Mouse (Mus musculus): ENCODE results near the gene Sema4c.

The Sema4c gene

DNA sequence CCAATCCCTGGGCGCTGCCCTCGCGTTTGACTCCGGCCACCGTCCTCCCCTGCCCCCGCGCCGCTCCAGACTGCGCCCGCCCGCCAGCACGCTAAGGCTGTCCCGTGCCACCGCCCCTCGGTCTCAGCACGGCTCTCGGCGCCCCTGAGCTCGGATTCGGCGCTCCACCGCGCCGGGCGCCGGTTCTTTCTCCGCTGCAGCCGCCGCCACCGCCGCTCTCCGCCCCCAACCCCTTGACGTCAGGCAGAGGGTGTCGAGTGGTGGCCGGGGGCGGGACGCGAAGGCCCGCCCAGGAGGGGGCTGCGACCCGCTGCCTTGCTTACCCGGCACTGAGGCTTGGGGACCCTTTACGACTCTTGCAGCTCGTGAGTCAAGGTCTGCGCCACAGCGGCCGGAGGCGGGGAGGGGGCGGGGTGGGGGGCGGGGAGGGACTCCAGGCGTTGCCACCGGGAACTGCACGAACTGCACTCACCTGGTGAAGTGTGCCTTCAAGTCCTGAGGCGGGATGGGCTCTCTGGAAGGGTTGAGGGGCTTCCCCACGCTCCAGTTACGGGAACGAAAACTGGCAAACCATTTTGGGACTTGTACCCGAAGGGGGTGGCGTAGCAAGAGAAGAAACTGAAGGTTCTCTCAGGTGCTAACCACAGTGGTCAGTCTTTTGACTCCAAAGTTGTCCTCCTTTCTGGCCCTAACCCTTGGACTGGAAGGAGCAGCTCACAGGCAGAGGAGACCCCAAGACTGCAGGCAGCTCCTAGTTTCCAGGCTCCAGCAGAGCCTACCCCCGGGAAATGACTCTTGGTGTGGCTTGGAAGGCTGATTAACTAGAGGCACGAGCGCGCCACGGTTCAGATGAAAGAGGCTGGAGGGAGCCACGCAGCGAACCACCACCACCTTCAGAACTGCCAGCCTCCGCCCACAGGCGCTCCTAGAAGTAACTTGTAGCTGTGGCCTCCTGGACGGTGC is at the start of gene Sema4c:
Gene Sema4c, minus strand, starts transcription at position 319 of the 963 bp plus-strand sequence.
- DNase-seq (ENCODE audit: low read depth, low spot score), result no peak

DNA sequence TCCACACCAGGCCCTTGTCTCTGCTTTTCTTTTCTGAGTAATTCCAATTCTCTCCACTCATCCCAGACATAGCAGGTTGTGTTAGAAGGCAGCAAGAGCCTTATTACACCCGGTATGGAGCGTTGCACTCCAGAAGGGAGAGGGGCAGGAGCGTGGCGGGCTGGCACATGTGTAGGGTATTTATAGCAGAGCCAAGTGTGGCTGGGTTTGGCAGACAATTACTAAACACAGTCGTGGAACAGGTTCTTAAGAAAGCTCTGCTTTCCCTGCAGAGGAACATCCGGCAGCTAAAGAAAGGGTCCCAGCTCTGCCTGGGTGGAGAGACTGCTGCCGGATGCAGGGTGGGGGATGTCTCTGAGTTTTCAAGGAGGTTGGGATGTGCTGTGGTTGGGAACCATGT is 48.8 kb upstream of the Sema4c start:
- DNase-seq (ENCODE audit: low read depth, low spot score), result no peak

DNA sequence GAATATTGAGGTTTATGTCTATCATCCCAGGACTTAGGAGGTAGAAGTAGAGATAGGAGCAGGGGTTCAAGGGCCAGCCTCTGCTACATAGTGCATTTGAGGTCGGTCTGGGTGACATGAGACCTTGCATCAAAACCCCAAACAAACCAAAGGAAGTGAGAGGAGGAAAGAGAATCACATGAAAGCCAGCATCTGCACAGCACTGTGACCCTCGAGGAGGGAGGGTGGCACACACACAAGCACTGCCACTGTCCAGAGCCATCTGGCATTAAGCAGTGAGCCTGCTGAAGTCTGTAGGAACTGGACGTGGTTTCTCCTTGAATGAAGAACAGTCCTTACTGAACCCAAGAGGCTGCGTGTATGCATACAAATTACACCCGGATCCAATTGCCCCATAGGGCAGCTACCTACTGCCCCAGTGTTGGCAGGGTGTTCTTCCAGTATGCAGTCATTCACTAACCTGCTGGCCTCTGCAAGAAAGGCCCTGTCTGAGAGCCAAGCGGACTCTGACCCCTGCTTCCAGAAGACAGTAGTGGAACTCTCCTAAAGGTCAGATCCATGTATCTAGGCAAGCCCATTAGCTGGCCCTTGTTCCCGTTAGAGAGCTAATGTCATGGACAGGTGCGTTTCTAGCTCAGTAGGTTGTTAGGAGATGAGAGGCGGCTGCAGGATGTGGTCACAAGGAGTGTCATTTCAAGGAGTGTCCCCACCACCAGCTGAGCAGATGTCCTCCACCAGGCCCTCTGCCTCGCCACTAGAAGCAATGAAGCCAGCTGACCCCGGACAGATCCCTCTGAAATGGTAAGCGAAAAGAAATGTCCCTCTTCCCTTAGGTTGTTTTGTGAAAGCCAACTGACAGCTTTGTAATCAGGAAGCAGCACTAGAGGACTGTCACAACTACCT is 46.4 kb upstream of the Sema4c start:
- no peak for DNase-seq (ENCODE audit: low read depth, low spot score)

DNA sequence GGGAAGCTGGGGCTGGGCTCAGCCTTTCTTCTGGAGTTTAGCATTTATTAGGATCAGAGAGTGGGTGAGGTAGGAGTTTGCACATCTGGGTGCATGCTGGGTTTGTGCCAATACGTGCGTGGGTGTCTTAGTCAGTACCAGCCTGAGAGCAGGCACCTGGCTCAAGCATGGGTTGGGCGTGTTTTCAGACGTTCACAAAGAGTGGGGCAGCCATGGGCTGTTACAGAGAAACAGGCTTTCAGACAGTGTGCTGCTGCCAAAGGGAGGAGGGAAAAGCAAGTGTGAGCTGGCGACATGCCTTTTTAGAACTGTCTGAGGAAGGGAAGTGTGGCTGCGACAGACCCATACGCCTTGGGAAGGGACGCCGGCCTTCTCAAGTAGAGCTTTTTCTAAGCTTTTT is 45.2 kb upstream of the Sema4c start:
- DNase-seq (ENCODE audit: low read depth, low spot score), result no peak

DNA sequence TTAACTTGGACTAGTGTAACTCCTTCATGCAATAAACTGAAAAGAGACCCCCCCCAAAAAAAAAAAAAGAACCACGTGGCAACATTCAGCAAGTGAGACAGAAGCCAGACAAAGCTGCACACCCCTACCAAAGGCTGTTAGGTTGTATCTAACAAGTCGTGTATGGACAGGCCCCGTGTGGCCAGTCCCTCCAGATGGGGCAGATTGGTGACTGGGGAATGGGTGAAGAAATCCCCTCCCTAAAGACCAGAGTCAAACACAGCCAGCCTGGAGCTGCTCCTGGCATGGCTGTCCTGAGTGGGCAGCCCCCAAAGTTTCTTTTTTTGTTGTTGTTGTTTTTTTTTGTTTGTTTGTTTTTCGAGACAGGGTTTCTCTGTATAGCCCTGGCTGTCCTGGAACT is 44.1 kb upstream of the Sema4c start:
- no peak for DNase-seq (ENCODE audit: low read depth, low spot score)

DNA sequence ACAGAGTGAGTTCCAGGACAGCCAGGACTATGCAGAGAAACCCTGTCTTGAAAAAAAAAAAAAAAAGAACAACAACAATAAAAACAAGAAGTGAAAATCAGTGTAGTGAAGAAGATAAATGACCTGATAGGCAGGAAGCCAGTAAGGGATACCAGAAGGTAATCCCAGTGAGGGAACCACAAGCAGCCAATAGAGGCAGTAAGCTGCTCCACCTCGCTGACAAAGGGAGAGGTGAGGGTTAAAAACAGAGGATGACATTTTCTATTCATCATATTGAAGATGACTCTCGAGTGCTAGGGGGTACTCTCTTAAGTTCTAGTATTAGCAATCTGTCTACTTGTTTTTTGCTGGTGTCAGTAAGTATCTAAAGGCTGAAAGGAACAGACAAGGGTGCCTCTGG is 40.3 kb upstream of the Sema4c start:
- DNase-seq (ENCODE audit: low read depth, low spot score), result no peak

DNA sequence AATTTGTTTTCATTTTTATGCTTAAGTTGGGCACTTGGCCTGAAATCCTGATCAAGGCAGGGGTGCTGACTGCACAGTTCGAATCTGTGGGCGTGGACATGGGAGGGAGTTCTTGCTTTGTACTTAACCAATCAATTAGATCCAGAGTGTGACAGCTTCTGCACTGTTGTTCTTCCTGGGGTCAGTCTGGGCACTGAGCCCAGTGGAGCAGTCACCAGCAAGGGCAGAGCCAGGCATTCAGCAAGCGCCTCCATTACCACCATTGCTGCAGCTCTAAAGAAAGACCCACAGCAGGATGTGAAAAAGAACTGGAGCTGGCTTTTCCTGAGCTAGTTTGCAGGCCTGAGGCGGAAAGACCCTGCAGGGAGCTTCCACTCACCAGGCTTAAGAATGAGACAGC is 38.0 kb upstream of the Sema4c start:
- DNase-seq (ENCODE audit: low read depth, low spot score), result no peak

DNA sequence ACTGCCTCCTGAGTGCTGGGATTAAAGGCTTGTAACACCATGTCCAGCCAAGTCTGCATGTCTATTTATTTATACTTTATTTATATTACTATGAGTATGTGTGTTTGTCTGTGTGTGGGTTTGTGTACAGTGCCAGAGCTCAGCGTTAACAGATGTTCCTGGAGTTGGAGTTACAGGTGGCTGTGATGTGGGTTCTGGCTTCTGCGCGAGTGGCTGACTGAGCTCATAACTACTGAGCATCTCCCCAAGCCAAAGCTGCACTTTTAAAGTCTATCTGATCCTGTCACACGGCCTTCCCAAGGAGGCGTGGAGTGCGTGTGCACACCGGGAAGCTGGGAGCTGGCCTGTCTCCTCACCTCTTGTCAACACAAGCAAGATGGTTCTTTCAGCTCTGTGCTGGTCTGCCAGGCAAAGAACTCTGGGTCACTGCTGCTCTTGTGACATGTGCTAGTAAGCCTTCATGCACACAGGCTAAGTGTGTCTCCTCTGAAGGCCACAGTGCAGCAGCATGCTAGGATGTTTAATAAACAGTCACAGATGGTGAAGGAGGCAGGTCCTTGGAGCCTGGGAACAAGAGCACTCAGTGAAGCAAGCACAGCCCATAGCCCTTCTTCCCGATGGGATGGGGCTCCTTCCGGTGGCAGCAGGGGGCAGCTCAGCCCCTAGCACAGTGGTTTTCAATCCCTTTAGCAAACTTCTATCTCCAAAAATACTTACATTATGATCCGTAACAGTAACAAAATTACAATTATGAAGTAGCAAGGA is 37.2 kb upstream of the Sema4c start:
- DNase-seq (ENCODE audit: low read depth, low spot score), result no peak

DNA sequence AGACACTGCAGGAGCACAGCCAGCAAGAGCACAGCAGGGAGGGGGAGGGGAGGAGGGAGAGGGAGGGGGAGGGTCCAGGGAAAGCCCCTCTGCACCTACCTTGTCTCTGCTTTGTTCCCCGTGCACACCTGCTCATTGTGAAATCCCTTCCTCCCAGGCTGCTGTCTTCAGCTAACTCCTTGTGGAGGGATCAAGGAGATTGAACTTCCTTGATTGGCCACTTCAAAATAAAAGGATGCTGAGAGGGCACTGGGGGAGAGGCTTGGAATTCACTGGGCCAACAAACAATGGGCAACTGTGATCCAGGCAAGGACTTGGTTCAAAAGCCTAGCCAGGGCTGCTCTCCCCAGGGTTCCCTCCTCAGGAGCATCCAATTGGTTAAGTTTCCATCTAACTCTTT is 35.0 kb upstream of the Sema4c start:
- no peak for DNase-seq (ENCODE audit: low read depth, low spot score)

DNA sequence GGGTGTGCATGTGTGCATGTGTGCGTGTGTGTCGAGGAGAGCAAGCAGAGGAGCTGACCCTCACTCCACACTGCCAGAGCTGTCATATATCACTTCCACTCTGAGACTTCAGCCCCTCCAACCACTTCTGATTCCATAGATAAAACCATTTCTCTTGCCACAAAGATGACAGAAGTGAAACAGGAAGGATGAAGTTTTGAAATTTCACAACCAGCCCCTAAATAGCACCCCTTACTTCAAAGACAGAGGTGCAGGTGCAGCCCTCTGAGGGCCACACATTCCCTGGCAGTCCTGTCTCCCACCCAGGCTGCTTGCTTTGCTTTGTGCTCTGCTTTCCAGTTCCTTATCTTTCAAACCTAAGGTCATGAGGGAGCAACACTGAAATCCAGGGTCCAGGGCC is 33.3 kb upstream of the Sema4c start:
- no peak for DNase-seq (ENCODE audit: low read depth, low spot score)

DNA sequence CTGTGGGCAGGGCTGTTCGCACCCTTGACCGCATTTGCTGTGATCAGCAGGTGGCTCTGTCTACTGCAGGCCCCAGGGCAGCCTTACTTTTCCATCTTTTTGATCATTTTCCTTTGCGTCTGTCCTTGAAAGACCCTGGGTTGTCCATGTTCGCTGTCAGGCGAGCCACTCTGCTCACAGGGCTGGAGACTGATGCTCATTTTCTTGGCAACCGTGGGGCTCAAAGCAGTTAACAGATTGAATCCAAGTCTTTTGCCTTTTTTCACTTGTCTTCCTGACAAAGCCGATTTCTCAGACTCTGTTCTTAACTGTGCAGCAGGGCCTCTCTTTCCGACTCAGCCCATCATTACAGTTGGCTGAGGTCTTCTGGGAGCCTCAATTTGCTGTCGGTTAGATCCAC is 32.5 kb upstream of the Sema4c start:
- no peak for DNase-seq (ENCODE audit: low read depth, low spot score)

DNA sequence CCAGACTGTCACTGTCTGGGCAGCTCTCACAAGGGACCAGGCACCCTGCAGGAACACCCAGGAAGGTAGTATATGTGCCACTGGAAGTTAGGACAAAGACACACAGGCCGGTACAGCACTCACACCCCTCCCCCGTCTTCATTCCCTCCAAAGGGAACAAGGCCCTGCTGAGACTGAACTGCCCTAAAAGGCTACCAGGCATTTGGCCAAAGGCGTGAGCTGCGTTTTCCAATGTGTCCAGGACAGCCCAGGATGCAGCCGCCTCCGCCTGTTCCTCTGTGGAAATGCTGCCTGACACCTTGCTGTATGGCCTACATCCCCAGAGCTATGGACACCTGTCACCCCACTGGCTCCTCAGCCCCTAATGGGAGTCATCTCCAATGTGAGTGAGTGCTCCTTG is 31.3 kb upstream of the Sema4c start:
- DNase-seq (ENCODE audit: low read depth, low spot score), result no peak

DNA sequence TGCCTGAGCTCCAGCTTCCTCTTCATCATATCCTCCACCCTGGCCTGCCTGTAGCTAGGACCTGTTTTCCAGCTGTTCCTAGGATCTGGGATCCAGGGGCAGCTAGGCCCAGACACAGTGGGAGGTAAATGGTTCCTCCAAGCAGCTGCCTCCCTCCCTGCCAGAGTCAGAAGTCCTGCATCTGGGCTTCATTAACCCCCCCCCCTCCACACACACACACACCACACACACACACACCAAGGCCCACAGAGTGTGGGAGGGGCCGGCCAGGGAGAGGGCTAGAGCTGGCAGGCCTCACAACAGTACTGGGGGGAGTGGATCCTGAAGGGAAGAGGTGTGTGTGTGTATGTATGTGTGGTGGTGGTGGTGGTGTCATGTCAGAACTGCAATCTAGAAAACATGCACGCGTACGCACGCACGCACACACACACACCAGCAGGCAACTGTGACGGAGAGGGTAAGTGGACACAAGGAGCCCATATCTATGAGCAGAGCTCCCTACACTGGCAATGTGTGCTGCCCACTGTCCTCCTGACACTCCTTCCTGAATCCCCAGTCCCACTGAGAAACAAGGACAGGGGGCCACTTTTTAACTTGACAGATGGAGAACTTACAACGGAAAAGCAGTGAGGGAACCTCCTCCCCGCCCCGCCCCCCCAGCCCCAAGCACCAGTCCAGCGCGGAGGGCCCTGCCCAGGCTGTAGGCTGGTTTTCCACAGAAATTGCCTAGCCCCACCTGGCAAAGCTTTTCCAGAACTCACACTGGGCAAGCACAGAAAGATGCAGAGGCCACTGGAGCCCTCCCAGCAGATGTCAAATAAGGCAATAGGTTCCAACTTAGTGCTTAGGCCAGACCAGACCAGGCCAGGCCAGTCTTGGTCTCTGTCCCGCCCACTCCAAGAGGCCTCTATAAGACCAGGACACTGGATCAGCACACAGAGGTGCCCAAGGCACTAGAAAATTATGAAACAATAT is 30.6 kb upstream of the Sema4c start:
- no peak for DNase-seq (ENCODE audit: low read depth, low spot score)

DNA sequence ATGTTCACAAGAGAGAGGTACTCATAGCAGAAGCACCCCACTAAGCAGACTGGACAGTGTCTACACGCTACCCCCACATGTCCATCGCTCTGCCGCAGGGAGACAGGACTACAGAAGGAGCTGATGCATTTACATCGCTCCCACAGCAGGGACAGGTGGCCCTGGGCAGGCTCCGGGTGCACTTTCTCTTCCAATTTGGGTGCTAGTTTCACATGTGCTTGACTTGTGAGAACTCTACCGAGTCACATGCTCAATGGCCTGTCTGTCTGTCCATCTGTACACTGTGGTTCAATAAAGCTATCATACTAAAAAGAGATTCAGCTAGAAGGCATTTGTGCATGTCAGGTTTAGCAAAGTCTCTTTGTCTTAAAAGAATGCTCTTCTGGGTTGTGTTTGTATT is 29.7 kb upstream of the Sema4c start:
- DNase-seq (ENCODE audit: low read depth, low spot score), result no peak

DNA sequence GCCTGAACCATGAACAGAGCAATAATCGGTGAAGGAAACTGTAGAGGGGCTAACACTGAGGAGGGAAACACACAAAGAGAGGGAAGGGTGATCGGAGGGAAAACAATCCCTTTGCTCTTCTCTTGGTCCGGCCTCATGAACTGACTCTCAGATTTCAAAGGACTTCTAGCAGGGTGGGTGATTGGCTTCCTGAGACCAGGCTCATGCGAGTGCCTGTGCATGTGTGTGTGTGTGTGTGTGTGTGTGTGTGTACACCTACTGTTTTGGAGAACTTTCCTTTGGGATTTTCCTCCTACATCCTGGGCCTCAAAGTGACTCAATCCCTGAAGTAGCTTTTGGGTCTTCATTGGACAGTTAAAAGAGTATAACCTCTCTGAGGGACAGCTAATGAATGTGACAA is 28.1 kb upstream of the Sema4c start:
- DNase-seq (ENCODE audit: low read depth, low spot score), result no peak

DNA sequence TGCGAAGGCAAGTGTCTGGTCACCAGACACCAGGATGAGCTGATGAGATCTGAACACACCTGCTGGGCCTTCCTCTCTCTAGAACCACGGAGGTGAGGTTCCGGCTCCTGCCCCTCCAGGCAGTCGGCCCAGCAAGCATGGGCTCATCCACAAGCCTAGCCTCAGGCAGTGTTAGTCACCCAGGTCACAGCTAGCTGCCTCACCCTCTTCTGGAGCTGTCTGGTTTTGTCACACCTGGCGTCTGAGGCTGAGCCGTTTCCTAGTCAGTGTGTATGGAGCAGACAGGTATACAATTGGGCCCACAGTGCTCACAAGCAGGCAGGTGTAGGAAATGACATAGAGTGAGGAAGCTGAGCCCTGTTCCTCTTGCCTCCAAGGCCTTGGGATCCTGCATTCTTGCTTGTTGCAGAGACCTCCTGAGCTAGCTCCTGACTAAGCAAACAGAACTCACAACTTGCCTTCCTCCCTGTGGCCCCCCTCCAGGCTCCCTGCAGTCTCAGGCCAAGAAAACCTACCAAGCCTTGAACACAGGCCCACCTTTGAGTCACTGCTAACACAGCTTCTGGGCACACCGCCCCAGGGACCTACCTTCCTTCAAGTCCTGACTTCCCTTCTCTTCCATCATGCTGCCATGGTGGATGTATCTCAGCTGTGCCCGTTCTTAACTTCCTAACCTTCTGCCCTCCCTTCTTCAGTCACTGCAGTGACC is 25.4 kb upstream of the Sema4c start:
- no peak for DNase-seq (ENCODE audit: low read depth, low spot score)

DNA sequence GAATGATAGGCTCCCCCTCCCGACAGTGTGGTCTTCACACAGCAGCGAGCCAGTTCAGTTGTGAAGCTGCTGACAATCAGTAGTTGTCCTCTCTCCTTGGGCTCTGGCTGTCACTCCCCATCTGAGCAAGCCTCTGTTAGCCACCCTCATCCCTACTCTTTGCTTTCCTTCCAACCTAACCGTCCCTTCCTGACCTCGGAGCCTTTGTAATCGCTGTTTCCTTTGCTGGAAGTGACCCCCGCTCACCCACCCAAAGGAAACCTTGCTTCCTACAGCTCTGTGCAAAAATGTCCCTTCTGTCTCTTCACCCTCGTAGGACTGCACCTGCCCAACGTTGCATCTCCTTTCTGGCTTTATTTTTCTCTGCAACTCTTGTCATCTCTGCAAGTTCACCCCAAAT is 24.1 kb upstream of the Sema4c start:
- no peak for DNase-seq (ENCODE audit: low read depth, low spot score)

DNA sequence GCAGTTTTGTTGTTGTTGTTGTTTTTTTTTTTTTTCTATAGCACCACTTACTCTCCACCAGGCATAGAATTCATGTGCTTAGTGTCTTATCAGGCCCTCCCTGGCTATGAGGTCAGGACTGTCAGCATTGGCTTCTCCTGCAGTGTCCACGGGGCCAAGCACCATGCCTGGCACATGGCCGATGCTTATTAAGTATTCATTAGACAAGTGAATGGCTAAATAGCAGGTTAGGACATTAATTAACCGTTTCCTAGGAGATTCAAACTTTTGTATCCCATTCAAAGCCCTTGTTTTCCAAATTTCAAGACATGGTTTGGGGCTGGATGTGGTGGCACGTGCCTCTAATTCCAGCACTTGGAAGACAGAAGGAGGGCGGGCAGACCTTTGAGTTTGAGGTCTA is 23.1 kb upstream of the Sema4c start:
- DNase-seq (ENCODE audit: low read depth, low spot score), result no peak

DNA sequence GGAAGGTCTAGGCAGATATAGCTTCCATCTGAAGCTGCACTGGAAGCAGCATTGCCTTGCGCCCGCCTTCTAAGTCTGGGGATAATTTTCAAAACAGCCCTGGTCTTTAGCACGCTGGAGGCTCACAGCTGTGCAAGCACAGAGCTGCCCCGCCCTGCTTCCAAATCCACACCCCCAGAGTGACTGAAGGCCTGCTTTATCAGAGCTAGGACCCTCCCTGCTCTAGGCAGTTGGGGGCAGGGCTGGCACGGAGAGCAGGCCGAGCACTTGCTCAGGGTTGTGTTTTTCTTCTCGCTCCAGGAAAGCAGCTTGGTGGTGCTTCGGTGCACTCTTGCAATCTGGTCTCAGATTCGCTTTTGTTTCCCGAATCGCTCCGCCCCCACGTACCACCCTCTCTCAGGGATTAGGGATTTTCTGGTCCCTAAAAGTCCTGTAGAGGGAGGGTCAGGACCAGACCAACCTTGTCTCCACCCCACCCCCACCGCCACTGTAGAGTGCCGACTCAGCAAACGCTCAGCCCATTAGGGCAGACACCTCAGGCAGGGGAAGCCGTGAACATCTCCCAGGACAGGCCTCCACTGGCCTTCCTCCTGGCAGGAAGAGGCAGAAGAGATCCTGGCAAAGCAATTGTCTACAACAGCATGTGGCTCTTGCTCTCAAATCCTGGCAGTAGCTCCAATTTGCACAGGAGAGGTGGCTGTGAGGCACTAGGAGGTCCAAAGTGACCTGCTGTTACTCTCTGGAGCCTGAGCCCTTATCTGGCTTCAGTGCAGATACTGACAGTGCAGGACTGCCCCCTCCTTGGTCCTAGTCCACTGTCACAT is 22.4 kb upstream of the Sema4c start:
- DNase-seq (ENCODE audit: low read depth, low spot score), result no peak

All from brain, embryonic 18.5 days (tissue).